Mouse (Mus musculus) layer of hippocampus, adult 6 months (tissue): ENCODE data around the gene Atxn7. TPM values are rescaled to one million over a fixed set of nuclear protein-coding genes. Genes with fewer than 3 reads are reported as not detected.

Experiments
- long read RNA-seq, 2 experiments: library from polyadenylated mRNA; unstranded; transcript quantifications; one replicate each; pipeline ENCODE4 v2.0.0; 2019 to 2020
- polyA plus RNA-seq: library from polyadenylated mRNA; unstranded; fragments of <200 nt; fragmentation: Nextera tagmentation; gene quantifications from 2 replicates; pipeline ENCODE4 v1.2.3, GENCODE M21; 2021

Atxn7 gene
- polyA plus RNA-seq = 1.6 and 1.7 TPM in 2 replicates
- long read RNA-seq, experiment 1, partial matches to known transcripts = 0 of 2 reads
- long read RNA-seq, experiment 1, other reads (novel, unspliced or antisense) = 2 of 2 reads
- long read RNA-seq, experiment 2, partial matches to known transcripts = 8 of 18 reads
- long read RNA-seq, experiment 2, other reads (novel, unspliced or antisense) = 10 of 18 reads

GRCm38 (mm10) chr14:13961401-13962112 lies at the start of gene Atxn7, which contains the start of gene Thoc7:
Gene Atxn7, plus strand, starts transcription at chr14:13961440.
Gene Thoc7, minus strand, starts transcription at chr14:13961852.

GRCm38 (mm10) chr14:13914387-13915082 lies 46.7 kb upstream of the Atxn7 start, which contains the start of gene Gm281:
Gene Gm281, minus strand, starts transcription at chr14:13914478.

GRCm38 (mm10) chr14:14120230-14121096 lies 159.2 kb downstream of the Atxn7 start, which contains the start of gene Psmd6:
Gene Psmd6, minus strand, starts transcription at chr14:14120984.

Other genes with a start within 250 kb of the Atxn7 start
- not detected in 2 replicates for gene Gm281, start 47.0 kb upstream of the Atxn7 start, polyA plus RNA-seq
- 101 and 112 TPM in 2 replicates for gene Thoc7, start 412 bp downstream of the Atxn7 start, polyA plus RNA-seq
- gene Psmd6, start 159.5 kb downstream of the Atxn7 start, polyA plus RNA-seq = 150 and 154 TPM in 2 replicates
- gene Olfr720, start 225.4 kb downstream of the Atxn7 start, polyA plus RNA-seq = not detected in 2 replicates